Mouse (Mus musculus) left cerebral cortex, postnatal 10 days (tissue): ENCODE results near the gene Acy3. TPM values are rescaled to one million over a fixed set of nuclear protein-coding genes. Genes with fewer than 3 reads are reported as not detected.

Experiments
- DNase-seq, 2 experiments: peaks; one replicate each; pipeline ENCODE4 v3.0.0; 2021 to 2022; ENCODE audit warnings: low spot score in 2 of 2, mixed read lengths in 1 of 2; ENCODE audit errors: extremely low spot score in 1 of 2
- intact Hi-C: fragments of 180-260 bp; cut with DNase I; formaldehyde crosslinking; loops from one replicate; pipeline ENCODE4 v1.15.1; 2025
- total RNA-seq, 2 experiments: library from RNA; stranded (reverse); gene quantifications; 2 replicates each; pipeline ENCODE4 v1.2.3; 2021

Acy3 gene
- total RNA-seq, 2 experiments from 2014 or later = 1.7 to 1.8 TPM

DNA sequence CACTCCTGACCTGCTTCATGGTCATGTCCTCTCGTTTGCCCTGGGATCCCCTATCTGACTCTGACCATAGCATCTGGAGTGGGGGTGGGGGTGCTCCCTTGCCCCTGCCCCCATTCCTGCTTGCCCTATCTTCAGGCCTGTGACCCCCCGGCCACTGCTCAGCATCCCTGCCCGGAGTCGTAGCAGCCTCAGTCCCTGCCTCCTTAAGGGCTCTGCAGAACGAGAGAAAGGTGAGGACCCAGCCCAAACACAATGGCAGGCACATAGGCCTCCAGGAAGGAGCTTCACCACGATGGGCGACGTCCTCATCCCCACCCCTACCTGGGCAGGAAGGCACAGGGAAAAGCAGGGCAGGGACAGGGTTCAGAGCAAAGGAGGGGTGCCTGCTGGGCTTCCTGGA, 12.0 kb downstream of the Acy3 start:
- intact Hi-C loops = no loop called here
- peak in 1 of 2 experiments; percentile 36 for DNase-seq

DNA sequence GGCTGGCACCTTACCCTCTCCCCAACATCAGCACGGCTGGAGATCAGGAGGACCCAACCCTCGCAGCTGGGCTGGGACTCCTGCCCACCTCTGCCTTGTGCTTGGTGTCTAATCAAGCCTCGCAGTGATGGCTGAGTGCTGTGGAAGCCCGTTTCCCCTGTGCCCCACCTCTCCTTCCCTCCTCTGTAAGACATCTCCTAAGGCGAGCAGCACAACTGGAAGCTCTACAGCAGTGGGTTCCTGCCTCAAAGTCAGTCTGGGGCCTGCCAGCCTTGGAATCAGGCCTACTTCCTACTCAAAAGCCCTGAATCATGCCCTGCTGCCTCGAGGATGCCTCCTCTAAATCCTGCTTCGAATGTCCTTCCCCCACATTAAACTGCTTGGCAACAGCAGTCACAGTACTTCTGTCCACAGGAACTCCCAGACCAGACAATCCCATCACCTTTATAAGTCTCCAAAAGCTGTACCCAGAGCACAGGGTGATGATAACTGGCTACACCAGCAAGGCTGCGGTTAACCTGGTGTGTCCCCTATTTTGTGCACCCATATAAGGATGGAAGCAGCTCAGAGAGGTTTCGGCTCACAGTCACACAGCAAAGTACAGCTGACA, 12.9 kb downstream of the Acy3 start:
- intact Hi-C loops = no loop called here
- DNase-seq = peak in 1 of 2 experiments; percentile 25

DNA sequence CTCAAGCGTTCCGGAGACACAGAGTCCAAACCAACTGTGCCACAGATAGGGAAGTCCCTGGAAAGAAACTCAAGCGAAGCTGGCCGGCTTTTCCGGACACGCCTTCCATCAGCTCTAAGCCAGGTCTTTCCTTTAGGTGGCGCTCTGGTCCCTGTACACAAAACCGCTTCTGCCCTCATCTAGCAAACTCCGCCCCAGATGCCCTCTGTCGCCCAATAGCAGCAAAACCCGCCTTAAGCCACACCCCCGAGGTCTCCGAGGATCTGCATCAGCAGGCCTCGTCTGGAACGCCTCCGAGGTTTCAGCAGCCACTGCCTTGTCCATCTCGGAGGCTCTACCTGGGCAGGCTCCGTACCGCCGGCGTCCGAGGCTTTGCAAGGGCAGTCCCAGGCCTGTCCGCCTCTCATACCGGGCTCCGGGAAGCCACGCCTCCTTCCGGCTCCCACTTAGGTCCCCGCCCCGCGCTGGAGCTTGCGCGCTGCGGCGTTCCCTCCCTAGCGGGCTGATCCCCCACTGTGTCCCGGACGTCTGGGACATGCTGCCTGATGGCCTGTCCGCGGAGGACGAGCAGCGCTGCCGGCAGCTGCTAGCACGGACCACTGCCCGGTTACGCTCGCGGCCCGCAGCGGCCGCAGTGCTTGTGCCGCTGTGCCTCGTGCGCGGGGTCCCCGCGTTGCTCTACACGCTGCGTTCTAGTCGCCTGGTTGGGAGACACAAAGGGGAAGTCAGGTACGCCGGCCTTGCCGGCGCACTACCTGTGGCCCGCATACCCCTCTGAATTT, 13.9 kb downstream of the Acy3 start, which contains the start of the genes Nudt8 and Gm49405:
TSS of gene Nudt8 (plus strand) at position 462 of the 782 bp plus-strand sequence.
TSS of gene Gm49405 (plus strand) at position 508 of the 782 bp plus-strand sequence.
- intact Hi-C loops = no loop called here
- peak; percentile 94 to 97 for DNase-seq

DNA sequence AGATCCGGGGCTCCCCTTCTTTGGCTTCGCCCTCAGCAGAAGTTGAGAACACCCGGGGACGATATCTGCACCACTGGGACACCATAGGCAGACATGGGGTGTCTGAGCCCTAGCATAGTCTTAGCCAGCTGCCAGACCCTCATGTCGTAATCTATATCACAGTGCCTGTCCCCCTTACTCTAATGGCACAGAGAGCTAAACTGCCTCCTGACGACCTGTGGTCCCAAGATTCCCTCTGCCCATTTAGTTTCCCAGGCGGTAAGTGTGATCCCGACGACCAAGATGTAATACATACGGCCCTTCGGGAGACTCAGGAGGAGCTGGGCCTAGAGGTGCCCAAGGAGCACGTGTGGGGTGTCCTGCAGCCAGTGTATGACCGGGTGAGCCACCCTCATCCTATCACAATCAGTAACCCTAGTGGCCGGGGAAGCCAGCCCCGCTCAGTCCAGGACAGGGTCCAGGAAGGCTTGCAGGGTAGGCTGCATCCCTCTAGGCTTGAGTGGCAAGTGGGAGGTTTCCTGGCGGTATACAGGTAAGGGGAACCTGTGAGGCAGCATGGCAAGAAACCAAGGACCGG, 14.7 kb downstream of the Acy3 start:
- intact Hi-C loops = no loop called here

DNA sequence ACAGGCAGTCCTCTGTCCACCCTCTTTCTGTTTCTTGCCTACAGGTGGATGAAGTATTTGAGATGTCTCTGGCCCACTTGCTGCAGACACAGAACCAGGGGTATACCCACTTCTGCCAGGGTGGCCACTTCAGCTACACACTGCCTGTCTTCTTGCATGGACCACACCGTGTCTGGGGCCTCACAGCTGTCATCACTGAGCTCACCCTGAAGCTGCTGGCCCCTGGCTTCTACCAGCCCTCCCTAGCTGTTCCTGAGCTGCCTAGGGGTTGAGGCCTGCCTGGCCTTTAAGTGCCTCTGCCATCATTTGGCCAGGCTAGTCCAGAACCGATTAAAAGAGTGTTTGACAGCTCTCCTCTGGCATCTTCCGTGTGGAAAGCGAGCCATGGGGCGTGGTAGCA, 15.4 kb downstream of the Acy3 start:
- intact Hi-C loops = no loop called here
- DNase-seq = no peak

More for the DNA sequence above, 14.7 kb downstream of the Acy3 start:
- DNase-seq = peak in 1 of 2 experiments; percentile 28

DNA sequence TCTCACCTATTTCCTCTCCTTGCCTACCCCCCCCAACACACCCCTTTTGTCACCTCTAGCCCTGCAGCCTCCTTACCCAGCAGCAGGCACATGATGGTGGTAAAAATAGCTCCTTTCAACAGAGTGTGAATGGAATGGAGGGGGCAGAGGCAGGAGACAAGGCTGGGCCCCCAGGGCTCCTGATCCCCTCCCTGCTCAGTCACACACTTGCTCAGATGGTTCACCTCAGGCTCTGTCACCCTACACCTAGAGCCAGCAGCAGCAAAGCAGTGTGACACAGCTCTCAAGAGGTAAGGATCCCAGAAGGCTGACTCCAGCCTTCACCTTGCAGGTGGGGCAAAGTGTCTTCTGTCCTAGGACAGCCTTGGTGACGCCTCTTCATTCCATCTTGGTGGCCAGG, 16.7 kb downstream of the Acy3 start, which contains the start of gene Doc2g:
TSS of gene Doc2g (plus strand) at position 202 of the 400 bp plus-strand sequence.
- intact Hi-C loops = no loop called here
- peak in 1 of 2 experiments; percentile 18 for DNase-seq

DNA sequence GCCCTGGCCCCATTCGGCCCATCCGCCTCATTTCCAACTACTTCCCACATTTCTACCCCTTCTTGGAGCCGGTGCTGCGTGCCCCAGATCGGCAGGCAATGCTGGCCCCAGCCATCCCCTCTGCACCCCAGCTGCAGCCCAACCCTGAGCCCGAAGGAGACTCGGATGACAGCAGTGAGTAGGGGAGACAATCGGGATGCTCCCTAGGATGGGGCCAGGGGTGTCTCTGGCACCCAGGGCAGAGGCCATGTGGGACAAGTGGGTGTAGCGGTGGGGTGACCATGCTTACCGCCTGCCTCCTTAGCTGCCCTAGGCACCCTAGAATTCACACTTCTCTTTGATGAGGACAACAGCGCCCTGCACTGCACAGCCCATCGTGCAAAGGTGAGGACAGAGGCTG, 17.3 kb downstream of the Acy3 start:
- intact Hi-C loops = no loop called here

DNA sequence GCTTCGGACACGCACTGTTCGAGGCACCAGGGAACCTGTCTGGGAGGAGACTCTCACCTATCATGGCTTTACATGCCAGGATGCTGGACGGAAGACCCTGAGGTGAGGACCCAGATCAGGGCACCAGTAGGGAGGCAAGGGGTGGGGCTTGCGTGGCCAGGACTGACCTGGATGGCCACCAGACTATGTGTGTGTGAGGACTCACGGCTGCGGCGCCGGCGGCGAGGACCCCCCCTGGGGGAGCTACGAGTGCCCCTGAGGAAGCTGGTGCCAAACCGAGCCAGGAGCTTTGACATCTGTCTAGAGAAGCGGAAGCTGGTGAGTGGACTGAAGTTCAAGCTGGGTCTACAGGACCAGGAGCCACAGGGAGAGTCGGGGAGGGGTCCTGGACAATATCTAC, 18.0 kb downstream of the Acy3 start:
- intact Hi-C loops = no loop called here
- peak in 1 of 2 experiments; percentile 29 for DNase-seq

More for the DNA sequence above, 17.3 kb downstream of the Acy3 start:
- peak in 1 of 2 experiments; percentile 22 for DNase-seq

DNA sequence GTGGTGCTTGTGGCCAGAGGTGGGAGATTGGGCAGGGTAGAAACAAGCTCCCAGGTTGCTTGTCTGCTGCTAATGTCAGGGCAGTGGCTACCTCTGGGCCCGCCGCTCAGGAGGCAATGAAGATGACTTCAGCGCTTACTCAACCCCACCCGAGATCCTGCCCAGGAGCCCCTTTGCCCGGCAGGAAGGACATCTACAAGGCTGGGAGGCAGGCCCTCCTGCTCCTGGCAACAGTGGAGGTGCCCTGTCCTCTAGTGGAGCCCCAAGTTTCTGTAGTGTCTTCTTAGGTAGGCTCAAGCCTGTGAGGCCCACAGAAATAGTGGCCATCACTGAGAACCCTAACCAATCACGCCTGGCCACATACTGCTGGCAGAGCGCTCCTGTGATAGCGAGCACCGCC, 18.7 kb downstream of the Acy3 start:
- no peak for DNase-seq
- intact Hi-C loops = no loop called here

DNA sequence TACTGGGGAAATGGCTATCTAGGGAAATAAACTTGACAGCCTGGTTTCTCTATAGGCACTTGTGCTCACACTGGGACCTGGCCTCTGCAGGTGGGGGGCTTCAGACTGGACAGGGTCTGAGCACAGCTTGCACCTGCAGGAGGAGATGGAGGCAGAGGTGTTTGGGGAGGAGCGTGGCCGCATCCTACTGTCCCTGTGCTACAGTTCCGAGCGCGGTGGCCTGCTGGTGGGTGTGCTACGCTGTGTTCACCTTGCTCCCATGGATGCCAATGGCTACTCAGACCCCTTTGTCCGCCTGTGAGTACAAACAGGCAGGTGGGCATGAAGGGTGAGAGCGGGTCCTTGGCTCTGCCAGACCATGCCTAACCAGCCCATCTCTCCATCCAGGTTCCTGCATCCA, 19.6 kb downstream of the Acy3 start:
- DNase-seq = no peak
- intact Hi-C loops = no loop called here

DNA sequence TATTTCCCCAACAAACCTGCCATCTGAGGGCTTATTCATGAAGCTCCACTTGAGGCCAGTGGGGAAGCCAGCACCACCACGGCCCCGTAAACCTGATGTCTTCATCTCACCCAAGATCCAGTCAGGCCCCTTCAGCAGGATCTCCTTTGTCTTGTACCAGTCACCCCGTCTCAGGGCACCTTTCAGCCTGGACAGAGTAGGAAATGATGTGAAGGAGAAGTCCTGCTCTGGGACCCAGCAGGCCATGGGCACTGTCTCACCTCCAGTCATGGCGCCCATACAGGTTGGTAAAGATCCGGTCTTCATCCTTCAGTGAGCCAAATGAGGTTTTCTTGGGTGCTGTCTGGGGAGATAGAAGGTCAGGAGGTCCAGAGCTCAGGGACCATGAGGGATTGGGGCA, 24.7 kb downstream of the Acy3 start:
- intact Hi-C loops = loop anchor here (10.0 kb wide), 1 partner anchor 214 kb away; no protein-coding TSS in a partner anchor
- DNase-seq = no peak

DNA sequence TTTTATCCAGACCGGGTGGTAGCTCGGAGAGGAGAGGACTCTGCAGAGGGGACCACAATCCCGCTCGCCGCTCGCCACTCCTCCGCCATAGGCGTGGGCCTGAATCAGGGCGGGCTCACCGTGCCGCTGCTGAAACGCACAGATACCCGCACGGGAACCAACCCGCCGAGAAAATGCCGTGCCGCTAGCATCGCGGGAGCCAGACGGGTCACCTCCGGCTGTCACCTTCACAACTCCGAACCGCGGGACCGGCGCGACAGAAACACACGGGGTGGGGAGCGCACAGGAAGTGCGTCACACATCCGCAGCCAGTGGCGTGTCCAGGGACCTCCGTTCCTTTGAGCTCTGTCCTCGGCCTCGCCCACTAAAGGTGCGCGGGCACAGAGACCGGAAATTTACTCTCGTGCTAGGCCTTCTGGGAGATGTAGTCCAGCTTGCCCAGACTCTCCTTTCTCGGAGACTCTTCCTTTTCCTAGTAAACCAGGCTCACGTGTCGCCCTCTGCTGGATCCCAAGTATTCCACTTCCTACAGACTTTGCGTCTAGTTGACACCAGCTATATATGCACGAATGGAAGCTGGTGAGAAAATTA, 26.2 kb downstream of the Acy3 start, which contains the start of gene Ndufv1:
TSS of gene Ndufv1 (minus strand) at position 375 of the 591 bp plus-strand sequence.
- peak; percentile 97 to 99 for DNase-seq
- intact Hi-C loops = loop anchor here (2.0 to 10.0 kb wide), 2 partner anchors 66 to 212 kb away; no protein-coding TSS in a partner anchor

DNA sequence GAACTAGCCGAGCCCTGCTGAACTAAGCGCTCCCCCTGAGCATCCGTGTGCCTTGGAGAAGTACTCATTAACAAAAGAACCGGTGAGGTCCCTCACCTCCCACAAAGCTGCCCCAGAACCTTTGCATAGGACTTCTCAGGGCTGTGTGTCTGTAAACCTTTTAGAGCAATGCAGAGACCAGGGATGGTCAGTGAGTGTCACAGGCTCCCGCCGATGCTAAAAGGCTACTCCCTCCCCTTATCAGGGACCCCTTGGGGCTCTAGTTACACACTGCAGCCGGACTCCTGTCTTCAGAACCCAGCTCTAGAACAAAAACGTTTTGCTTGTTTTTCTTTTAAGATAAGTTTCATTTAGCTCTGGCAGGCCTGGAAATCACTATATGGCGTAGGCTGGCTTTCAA, 26.7 kb downstream of the Acy3 start:
- intact Hi-C loops = loop anchor here (2.0 to 10.0 kb wide), 2 partner anchors 66 to 212 kb away; no protein-coding TSS in a partner anchor

DNA sequence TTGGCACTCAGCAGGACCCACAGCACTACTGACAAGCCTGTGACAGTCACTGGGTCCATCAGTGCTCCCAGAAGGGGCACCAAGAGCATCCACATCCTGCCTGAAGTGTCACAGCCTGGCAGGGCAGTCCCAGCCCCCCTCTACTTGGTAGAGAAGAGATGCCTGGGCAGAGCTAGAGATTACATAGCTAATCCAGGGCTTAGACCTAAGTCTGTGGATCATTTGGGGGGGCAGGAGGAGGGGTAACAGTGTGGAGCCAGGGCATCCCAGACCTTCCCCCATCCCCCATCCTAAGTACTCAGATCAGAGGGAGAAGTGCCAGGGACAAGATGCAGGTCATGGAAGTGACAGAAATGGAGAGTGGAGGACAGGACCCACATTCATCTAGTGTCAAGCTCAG, 28.4 kb downstream of the Acy3 start:
- intact Hi-C loops = loop anchor here (5.0 to 10.0 kb wide), 2 partner anchors 210 to 297 kb away; no protein-coding TSS in a partner anchor
- DNase-seq = no peak

More for the DNA sequence above, 26.7 kb downstream of the Acy3 start:
- no peak for DNase-seq

DNA sequence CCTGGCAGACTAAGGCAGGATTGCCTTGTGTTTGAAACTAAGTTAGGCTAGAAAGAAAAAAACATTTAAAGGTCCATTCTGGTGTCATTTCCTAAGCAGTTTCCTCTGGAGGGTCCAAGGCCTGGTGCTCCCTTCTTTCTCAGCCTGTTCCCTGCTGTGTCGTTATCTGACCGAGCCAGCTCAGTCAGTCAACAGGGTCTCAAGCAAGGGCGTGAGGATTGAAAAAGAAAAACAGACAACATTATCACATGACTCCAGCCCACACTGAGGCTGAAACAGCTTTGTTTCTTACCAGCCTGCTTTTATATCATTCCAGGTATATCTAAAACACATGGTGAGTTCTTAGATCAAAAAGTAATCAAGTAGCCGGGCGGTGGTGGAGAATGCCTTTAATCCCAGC, 29.3 kb downstream of the Acy3 start:
- intact Hi-C loops = loop anchor here (5.0 to 10.0 kb wide), 2 partner anchors 209 to 297 kb away; no protein-coding TSS in a partner anchor
- DNase-seq = no peak

DNA sequence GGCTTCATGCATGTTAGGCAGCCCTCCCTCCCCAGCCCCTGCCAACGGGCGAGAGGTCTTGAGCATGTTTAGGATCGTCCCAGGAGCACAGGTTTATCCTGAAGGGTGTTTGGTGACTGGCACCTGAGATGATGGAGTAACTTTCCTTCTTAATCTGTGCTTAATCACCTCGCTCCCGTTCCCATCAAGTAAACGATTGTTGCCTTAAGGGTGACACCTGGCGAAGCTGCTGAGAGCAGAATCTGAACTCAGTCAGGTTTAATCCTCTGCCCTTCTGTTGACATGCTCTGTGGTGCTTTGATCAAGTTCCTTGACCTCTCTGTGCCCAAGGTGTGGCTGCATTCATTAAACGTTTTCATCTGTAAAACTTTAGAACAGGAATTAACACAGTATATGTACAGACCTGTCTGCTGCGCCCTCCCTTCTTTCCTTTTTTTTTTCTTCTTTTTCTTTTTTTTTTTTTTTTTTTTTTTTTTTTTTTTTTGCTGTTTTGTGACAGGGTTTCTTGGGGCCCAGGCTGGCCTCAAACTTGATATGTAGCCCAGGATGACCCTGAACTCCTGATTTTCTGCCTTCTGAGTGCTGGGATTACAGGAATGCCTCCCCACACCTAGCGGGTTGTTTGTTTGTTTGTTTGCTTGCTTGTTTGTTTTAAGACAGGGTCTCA, 31.7 kb downstream of the Acy3 start:
- intact Hi-C loops = loop anchor here (5.0 to 10.0 kb wide), 2 partner anchors 207 to 294 kb away; no protein-coding TSS in a partner anchor
- DNase-seq = no peak

DNA sequence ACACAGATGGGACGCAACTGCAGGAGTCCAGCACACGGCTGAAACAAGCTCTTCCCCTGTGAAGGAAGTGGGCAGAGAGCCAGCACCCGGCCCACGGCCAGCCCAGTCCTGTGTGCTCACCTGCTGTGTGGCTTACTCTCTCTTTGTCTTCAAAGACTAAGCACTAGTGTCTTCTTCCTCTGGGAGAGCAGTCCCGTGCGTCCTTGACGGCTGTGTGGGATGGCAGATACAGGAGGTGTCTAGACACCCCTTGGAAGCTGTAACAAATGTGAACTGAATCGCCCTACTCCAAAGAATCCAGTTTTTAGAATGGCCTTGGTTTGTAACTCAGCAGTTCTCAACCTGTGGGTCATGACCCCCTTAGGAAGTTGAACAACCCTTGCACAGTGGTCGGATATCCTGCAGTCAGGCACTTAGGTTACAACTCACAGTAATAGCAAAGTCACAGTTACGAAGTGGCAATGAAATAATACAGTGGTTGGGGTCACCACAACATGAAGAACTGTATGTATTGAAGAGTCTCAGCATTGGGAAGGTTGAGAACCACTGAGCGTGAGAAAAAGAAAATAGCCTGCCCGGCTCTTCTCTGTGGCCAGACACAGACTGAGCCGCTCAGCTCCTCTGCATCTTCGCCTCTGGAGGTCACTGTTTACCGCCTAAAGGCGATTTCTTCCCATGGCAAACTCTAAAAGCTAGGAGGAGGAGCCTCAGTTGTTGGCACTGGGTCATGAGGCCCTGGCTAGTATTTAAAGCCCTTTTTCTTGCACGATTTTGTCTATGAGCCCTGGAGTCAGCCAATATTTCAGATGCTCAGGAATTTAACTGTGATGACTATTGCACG, 32.6 kb downstream of the Acy3 start:
- intact Hi-C loops = loop anchor here (5.0 to 10.0 kb wide), 2 partner anchors 206 to 293 kb away; no protein-coding TSS in a partner anchor

More for the DNA sequence above, 32.6 kb downstream of the Acy3 start:
- DNase-seq = peak; percentile 81 to 87
